Mouse (Mus musculus): ENCODE data around the gene Gm36079.
"Not testable (repeated sequence)": the region's sequence is repeated elsewhere in the genome, so short reads cannot be mapped to it uniquely, and the experiment has no call there.

Gene Gm36079

DNA sequence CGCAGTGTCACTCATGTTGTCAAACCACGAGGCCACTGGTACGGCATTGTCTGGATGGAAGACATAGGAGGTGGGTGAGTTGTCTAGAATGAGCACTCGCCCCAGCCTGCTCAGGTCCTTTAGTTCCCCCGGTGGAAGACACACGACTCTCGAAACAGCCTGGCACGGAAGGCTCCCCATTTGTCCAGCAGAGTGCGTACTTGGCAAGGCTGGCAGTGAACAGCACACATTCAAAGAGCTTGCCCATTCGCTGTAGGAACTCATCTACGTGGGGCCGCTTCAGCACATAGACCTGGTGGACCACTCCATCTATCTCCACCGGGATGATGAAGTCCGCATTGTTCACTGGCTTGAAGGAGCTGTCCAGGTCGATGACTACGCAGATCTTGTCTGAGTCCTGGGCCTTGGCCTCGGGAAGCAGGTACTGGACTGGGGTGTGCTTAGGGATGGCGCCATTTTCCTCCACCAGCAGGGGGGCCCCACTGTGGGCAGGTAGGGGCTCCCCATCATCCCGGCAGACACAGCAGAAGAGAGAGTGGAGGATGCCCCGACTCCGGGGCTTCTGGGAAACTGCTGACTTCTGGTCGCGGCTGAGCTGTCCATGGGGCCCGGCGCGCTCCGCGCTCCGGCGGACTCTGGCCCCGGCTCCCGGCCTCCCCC is 11.3 kb downstream of the Gm36079 start:
- not testable (repeated sequence) for DNase-seq (ENCODE audit: low spot score)

DNA sequence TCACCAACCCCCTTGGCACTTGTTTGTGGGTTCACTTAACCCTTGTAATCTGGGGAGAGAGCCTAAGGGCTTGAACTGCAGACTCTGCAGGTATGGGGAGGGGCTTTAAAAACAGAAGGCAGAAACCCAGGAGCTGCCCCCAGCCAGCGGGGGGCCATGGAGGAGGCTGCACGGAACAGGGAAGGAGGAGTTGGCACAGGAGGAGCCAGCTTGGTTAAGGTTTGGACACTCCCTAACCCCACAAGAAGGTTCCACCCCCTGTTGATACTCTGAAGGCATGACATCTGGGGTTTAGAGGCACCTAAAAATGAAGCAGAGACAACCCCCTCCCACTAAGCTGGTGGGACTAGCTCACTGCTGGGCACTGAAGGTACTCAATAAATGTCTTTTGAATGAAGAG is 12.8 kb downstream of the Gm36079 start:
- not testable (repeated sequence) for DNase-seq (ENCODE audit: low spot score)

DNA sequence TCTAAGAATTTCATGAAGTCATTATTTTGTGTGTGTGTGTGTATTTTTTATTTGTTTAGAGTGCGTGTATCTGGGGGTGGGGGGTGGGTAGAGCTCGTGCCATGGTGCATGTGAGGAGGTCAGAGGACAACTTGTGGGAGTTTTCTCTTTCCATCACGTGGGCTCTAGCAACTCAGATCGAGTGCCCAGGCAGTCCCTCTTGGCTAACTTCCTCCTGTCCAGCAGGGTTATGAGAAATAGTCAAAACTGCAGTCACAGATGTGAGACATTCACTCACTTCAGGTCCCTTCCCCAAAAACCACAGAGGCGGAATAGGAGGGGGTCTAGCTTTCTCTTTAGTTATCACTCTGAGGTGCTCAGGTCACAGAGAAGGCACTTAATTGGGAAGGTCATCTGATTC is 13.3 kb downstream of the Gm36079 start:
- not testable (repeated sequence) for DNase-seq (ENCODE audit: low spot score)

DNA sequence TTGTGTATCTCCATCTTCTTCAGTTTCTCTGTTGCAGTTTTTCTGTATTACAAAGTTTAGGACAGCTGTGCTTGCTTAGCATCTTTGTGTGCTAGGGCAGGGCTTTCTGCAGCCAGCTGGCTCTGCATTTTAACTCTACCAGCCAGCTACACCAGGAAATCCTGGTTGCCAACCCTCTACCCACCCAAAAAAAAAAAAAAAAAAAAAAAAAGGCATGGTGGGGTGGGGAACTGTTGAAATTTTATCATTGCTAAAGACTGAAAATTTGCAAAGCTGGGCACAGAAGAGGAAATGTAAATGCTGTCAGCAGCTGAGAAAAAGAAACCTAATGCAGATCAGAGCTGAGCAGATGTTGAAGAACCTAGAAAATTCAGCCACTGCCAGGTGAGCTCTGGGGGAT is 16.7 kb downstream of the Gm36079 start:
- not testable (repeated sequence) for DNase-seq (ENCODE audit: low spot score)

DNA sequence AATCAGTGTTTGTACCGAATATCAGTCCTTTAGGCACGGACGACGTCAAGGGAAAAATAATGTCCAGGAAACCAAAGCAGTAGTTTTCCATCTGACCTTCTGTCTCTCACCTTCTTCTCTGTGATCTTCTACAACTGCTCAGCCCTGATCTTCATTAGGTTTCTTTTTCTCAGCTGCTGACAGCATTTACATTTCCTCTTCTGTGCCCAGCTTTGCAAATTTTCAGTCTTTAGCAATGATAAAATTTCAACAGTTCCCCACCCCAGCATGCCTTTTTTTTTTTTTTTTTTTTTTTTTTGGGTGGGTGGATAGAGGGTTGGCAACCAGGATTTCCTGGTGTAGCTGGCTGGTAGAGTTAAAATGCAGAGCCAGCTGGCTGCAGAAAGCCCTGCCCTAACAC is 27.6 kb downstream of the Gm36079 start:
- DNase-seq (ENCODE audit: low spot score), result not testable (repeated sequence)

DNA sequence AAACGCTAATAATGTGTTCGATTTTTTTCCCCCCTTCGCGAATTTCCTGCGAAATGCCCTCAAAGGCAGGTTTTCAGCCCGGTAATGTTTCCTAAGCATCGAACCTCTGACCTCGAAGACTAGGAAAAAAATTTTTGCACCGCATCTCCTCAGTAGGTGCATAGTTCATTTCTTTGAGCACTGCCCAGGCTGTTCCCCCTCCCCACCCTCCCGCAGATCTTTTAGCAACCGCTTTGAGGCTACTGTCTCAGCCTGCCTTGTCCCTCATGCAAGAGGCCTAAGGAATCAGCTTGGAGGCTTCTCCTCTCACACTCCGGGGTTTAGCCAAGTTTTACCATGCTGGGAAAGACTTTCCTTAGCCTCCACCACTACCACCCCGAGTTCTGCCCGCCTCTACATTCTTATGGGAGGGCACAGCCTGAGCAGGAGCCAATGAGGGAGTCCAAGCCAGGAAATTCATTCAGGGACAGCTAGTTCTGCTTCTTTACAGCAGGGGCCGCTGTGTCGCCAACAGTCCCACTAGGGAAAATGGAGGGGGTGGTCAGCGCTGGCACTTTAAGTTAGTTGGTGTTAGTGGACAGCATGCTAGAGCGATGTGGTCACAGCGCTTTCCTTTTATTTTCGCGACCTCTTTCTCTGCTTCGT is 28.2 kb downstream of the Gm36079 start:
- DNase-seq (ENCODE audit: low spot score), result not testable (repeated sequence)

DNA sequence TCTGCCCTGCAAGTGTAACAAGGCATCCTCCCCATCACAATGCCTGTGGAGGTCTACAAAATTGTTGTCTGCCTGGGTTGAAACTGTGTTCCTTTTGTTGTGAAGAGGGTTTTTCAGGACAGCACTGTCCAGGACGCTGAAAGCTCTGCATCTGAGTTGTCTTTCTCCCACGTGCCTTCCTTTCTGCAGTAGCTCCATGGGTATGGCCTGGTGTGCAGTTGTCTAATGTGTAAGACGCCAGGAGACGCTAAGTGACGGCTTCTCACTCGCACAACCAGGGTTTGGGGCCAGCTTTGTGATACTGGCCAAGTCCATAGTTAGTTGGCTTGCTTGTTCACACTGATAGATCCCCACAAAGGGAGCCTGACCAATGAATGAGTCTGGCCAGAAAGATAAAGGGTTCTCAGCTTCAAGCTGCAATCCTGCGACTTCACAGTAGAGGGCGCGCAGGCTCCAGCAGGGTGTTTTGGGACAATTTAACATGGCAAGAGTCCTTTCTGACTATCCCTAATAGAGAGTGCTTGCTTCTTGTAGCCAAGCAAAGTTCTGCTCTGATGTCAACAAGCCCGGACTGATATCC is 34.8 kb downstream of the Gm36079 start:
- not testable (repeated sequence) for DNase-seq (ENCODE audit: low spot score)

DNA sequence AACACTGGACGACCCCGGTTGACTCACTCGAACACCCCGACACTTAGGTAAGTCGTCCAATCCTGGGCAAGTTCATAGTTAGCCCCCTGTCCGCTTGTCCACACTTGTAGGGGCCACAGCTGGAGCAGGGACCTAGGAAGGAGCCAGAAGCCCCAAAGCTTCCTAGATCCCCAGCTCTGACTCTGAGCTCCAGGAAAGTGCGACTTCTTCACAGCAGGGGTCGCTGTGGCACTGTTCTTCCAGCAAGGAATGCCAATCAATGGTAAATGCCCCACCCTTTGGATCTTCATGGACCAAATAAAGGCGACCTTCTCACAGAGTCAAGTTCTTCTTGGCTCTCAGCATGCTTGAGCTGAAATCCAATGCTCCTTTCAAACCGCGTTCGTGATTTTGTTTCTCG is 35.5 kb downstream of the Gm36079 start:
- DNase-seq (ENCODE audit: low spot score), result not testable (repeated sequence)
